Mouse (Mus musculus) splenic B cell, adult 2 months (primary cell): Measurements from ENCODE around the gene Pigz.

Experiments
- DNase-seq: peaks from one replicate; pipeline ENCODE4 v3.0.0-alpha.2; 2011; ENCODE audit warnings: low read depth, low spot score
- H3K27me3 ChIP-seq: 2 replicates; pipeline ENCODE4 v1.6.1; 2012; ENCODE audit warnings: mild to moderate bottlenecking, low read length, moderate library complexity, mixed read lengths; ENCODE audit not compliant: control insufficient read depth, poor library complexity, insufficient read depth, severe bottlenecking
- H3K36me3 ChIP-seq: 2 replicates; pipeline ENCODE4 v1.6.1; 2012; ENCODE audit warnings: mild to moderate bottlenecking, low read length, moderate library complexity, mixed read lengths; ENCODE audit not compliant: control insufficient read depth, poor library complexity, insufficient read depth, severe bottlenecking

Pigz gene

DNA sequence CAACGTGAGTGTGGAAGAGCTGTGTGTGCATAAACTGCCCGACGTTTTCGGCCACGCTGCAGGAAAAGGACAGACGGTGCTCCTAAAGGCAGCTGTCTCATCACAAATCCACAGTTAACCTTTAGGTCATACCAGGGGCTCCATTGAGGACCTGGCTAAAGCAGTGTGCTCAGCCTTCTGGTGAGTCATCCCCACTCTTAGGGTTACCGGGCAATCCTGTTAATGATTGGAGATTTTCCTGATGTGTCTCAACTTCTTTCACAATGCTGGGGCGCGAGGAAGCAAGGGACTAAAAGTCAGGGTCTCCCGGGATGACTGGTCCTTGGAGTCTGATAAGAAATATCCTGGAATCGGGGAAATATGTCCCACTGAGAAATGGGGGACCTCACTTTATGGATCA lies 15.9 kb upstream of the Pigz start:
- DNase-seq: no peak
- H3K27me3 ChIP-seq: no peaks in the 10 kb centered on the region
- H3K36me3 ChIP-seq: no peaks in the 10 kb centered on the region

- Histone ChIP-seq H3K36me3 (no peaks in the 10 kb centered on the region), H3K27me3 (no peaks in the 10 kb centered on the region)
- peak; percentile 81 for DNase-seq
Measured at GRCm38 (mm10) chr16:31918248-31918724, 15.4 kb upstream of the Pigz start.

DNA sequence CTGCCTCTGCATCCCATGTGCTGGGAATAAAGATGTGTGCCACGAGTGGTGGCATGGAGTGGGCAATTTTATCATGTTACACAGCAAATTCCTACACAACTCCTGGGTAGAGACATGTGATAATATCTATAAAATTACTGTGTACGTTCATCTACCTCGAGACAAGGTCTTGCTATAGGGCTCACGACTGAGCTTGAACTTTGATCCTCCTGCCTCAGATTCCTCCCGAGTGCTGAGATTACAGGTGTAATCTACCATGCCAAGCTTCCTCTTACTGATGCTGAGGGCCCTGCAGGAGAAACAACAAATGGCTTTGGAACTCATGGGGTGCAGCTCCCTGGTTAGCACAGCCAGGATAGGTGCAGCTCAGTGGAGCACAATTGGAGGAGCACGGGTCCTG lies 9.3 kb upstream of the Pigz start:
- DNase-seq: no peak
- H3K36me3 ChIP-seq: no peaks in the 10 kb centered on the region
- H3K27me3 ChIP-seq: no peaks in the 10 kb centered on the region

GRCm38 (mm10) chr16:31926091-31926490 lies 7.6 kb upstream of the Pigz start:
- DNase-seq: no peak
- Histone ChIP-seq H3K36me3 (no peaks in the 10 kb centered on the region), H3K27me3 (no peaks in the 10 kb centered on the region)

DNA sequence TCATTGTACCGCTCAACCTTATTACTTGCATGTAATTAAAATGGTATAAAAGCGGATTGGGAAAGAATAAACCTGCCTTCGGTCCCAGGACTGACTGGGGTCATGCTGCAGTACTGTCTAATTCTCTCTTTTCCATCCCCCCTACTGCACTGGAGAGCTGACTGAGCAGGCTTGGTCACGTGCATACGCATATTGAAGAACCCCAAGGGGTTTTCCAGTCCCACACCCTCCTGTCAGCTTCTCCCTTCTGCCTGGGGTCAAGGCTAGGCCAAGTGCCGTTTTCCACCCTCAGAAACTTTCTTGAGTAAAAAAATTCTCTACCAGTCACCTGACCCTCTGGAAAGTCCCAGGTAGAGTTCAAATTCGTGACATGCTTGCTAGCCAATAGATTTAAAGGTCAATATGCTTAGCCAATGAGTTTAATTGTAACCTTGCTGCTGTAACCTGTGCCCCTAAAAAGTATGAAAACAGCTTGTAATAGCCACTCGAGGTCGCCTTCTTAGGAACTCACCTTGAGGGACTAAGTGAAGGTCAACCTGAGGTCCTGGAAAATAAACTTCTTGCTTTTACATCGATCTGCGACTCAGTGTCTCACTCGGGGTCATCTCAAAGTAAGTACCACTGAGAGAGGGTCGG lies 7.0 kb upstream of the Pigz start:
- peak; percentile 39 for DNase-seq
- H3K27me3 ChIP-seq: no peaks in the 10 kb centered on the region
- H3K36me3 ChIP-seq: no peaks in the 10 kb centered on the region

DNA sequence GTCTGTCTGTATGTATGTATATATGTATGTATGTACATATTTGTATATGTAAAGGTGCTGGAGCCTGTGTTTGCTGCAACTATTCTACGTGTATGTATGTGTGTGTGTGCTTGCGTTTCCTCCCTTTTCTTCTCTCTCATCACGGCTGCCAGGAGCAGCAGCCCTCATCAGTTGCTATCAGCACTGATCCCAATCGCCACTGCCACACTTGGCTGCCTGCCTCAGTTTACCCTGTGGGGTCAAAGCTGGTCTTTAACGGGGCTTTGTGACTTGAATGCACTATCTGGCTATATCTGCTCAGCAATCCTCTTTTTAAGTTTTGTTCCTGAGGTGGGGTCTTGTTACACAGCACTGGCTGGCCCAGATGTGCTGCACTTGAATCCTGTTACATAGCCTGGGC lies 6.2 kb upstream of the Pigz start:
- no peak for DNase-seq
- H3K27me3 ChIP-seq: no peaks in the 10 kb centered on the region
- no peaks in the 10 kb centered on the region for H3K36me3 ChIP-seq

GRCm38 (mm10) chr16:31931330-31931729 lies 2.3 kb upstream of the Pigz start:
- Histone ChIP-seq H3K27me3 (no peaks in the 10 kb centered on the region), H3K36me3 (no peaks in the 10 kb centered on the region)
- no peak for DNase-seq

DNA sequence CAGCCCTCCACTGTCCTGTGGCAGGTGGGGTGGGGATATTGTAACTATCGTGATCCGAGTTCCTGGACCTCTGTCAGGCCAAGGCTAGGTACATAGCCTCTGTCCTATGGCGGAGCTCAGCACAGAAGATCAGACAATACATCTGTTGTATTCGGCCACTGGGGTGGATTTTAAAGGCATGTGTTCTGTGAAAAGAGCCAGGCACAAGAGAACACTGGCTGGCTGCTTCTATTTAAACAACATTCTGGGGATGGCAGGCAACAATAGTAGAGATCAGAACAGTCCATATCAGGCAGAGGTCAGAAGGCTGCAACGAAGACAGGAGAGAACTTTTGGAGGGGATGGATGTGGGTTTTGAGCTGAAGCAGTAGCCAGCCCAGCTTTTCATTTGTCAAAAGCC lies 1.4 kb upstream of the Pigz start:
- Histone ChIP-seq H3K27me3 (no peaks in the 10 kb centered on the region), H3K36me3 (no peaks in the 10 kb centered on the region)
- DNase-seq: no peak

DNA sequence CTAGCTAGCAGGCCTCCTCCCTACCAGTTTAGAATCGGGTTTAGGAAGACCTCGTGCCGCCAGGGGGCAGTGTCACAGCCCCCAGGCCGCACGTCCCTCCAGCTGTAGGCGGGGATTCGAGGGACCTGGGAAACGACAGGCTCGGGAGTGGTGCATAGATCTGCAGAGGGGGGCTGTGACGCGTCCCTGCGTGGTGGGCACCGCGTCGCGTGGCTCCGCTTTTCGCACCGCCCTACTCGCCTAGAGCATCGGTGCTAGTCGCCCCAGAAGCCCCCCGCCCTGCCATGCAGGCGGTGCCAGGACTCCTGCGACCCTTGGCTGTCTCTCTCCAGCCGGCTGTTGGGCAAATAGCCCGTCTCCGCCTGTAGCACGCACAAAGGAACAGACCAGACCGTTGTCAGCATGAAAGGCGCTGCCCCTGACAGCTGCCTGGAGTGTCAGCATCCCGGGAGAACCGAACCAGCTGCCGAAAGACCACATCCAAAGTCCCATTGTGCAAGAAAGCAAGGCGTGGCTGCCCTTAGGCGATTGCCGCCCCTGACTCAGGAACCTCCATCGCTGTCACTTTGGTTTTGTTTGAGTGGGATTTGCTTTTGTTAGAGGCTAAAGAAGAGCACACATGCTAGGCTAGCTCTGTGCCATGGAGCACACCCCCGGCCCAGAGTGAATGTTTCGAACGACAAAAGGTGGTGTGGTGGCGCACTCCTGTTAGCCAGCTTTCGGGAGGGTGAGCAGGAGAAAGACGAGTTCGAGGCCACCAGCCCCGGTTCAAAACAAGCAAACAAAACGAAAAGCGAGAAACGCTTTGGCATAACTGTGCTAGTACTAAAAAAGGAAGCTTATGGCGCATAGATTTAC lies 582 bp upstream of the Pigz start:
- DNase-seq: peak; percentile 83
- Histone ChIP-seq H3K27me3 (no peaks in the 10 kb centered on the region), H3K36me3 (no peaks in the 10 kb centered on the region)

DNA sequence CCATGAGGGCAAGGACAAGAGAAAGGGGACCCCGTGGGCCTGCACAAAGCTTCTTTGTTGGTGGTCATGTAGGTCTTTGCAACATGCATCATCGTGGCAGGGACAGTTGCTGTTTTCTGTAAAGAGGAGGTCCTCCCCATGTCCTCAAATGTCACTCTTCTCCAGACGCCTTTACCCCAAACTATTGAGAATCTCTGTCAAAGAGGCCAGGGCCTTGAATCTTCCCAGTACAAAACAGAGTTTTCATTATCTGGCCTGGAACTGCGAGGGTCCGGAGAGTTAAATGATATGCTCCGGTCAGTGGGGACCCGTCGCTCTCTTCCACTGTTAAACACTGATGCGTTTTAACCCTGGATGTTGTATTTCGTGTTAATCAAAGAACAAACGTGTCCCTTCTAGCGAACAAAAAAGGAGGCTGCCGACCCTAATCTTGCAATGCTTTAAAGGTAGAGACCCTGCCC lies 929 bp downstream of the Pigz start:
- Histone ChIP-seq H3K27me3 (no peaks in the 10 kb centered on the region), H3K36me3 (no peaks in the 10 kb centered on the region)
- DNase-seq: no peak

- Histone ChIP-seq H3K27me3 (no peaks in the 10 kb centered on the region), H3K36me3 (no peaks in the 10 kb centered on the region)
- peak; percentile 46 for DNase-seq
Measured at GRCm38 (mm10) chr16:31935091-31935979, 1.7 kb downstream of the Pigz start.

DNA sequence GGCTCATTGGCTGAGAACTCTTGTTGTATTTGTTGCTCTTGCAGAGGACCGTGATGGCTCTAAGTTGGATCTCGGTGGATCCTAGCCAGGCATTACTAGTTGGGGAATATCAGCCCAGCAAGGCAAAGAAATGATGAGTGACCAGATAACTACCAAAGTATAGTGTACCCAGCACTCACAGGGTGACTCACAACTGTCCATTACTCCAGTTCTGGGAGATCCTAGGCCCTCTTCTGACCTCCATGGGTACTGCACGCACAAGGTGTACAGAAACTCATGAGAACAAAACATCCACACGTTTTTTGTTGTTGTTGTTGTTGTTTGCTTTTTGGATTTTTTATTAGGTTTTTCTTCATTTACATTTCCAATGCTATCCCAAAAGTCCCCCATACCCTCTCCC lies 2.9 kb downstream of the Pigz start:
- Histone ChIP-seq H3K36me3 (no peaks in the 10 kb centered on the region), H3K27me3 (no peaks in the 10 kb centered on the region)
- DNase-seq: no peak

DNA sequence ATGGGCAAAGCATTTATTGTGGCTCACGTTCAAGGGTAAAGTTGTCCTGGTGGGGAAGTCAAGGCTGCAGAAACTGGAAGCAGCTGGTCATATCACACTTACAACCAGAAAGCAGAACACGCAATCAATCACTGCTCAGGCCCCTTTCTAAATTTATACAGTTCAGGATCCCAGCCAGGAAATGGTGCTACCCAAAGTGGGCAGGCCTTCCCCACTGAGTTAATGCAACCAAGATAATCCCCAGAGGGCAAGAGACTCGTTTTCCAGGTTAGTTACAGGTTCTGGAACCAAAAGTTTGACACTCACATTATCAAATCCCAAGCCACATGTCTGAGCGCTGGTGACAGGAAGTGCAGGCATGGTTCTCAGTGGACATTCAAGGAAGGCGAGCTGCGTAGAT lies 5.2 kb downstream of the Pigz start:
- Histone ChIP-seq H3K27me3 (no peaks in the 10 kb centered on the region), H3K36me3 (no peaks in the 10 kb centered on the region)
- no peak for DNase-seq

DNA sequence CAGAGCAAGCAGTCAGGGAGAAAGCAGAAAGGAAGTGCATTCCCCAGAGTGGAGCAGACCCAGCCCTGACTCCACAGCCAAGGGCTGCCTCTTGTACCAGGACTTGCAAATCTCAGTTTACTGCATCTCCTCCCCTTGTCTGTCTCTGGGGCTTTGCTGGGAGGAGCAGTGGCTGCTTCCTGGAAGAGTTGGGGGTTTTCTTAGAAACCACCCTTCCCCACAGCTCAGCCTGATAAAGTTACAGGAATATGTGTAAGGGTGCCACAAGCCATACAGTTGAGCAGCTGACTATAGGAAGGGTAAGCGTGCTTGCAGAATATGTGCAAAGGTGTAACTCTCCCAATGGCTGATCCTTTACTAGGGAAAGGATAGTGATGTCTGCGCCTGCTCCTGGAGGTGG lies 6.9 kb downstream of the Pigz start:
- no peak for DNase-seq
- Histone ChIP-seq H3K36me3 (no peaks in the 10 kb centered on the region), H3K27me3 (no peaks in the 10 kb centered on the region)

DNA sequence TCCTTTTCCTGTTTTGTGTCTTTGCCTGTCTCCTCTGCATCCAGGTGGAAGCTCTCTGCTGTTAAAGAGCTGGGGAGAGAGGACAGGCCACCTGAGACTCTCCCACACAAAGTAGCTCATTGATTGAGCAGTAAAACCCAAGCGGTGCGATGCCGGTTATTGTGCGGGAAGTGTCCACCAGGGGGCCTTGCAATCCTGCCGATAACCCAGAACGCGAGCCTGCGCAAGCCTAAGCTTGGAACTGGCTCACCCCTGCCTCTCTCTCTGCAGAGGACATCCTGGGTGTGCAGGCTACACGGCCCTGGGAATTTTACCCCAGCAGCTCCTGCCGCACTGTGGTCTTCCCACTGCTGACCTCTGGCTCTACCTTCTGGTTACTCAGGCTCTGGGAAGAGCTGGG lies 10.3 kb downstream of the Pigz start:
- peak; percentile 80 for DNase-seq
- no peaks in the 10 kb centered on the region for H3K36me3 ChIP-seq
- no peaks in the 10 kb centered on the region for H3K27me3 ChIP-seq
